Mouse (Mus musculus): ENCODE measurements around the gene Cpsf4l.

GRCm38 (mm10) chr11:113683957-113684706, 25.7 kb downstream of the Cpsf4l start, which contains the start of the genes Fam104a and D11Wsu47e:
- no peak for TF ChIP-seq CTCF (IDR thresholded peaks at IDR 0.05; ENCODE audit: extremely low read depth, insufficient read depth, low read length)
- peak; percentile 80 for TF ChIP-seq POLR2A (IDR thresholded peaks at IDR 0.05; ENCODE audit: extremely low read depth, insufficient read depth, low read length)

All from cortical plate, adult 2 months (tissue).